Mouse (Mus musculus) limb, embryonic 12.5 days (tissue): Measurements from ENCODE around the gene E2f8. TPM values are rescaled to one million over a fixed set of nuclear protein-coding genes. Genes with fewer than 3 reads are reported as not detected.

Experiments used
- ATAC-seq: fragments of 200-750 bp; cut with Nextera tagmentation; 2 replicates; pipeline ENCODE4 v1.8.0; 2017; ENCODE audit warnings: low read depth, moderate TSS enrichment; ENCODE audit not compliant: insufficient number of reproducible peaks, insufficient read depth, low FRiP score, low TSS enrichment
- H3K27ac ChIP-seq: fragments of 300-500 bp; sonication (generic); 2 replicates; pipeline ENCODE4 v1.5.1; 2016; ENCODE audit warnings: mild to moderate bottlenecking, moderate library complexity
- H3K27me3 ChIP-seq: fragments of 300-500 bp; sonication (generic); 2 replicates; pipeline ENCODE4 v1.6.1; 2016; ENCODE audit warnings: mild to moderate bottlenecking, moderate library complexity
- H3K36me3 ChIP-seq: fragments of 300-500 bp; sonication (generic); 2 replicates; pipeline ENCODE4 v1.6.1; 2016; ENCODE audit warnings: mild to moderate bottlenecking, moderate library complexity
- H3K4me1 ChIP-seq: fragments of 300-500 bp; sonication (generic); replicated peaks from 2 replicates; pipeline ENCODE4 v1.6.1; 2016
- H3K4me2 ChIP-seq: fragments of 300-500 bp; sonication (generic); 2 replicates; pipeline ENCODE4 v1.6.1; 2016; ENCODE audit warnings: mild to moderate bottlenecking, moderate library complexity
- H3K4me3 ChIP-seq: fragments of 300-500 bp; sonication (generic); replicated peaks from 2 replicates; pipeline ENCODE4 v1.5.1; 2016; ENCODE audit warnings: mild to moderate bottlenecking
- H3K9ac ChIP-seq: fragments of 300-500 bp; sonication (generic); replicated peaks from 2 replicates; pipeline ENCODE4 v1.6.1; 2016; ENCODE audit warnings: mild to moderate bottlenecking, moderate library complexity
- H3K9me3 ChIP-seq: fragments of 300-500 bp; sonication (generic); 2 replicates; pipeline ENCODE4 v1.6.1; 2016; ENCODE audit warnings: mild to moderate bottlenecking, moderate library complexity
- WGBS: fragments of 180-500 bp; shearing (Covaris S2); methylation state at CpG from one replicate; pipeline ENCODE4 v1.1.7; 2016; 5-methylcytosine and 5-hydroxymethylcytosine counted together
- polyA plus RNA-seq: library from polyadenylated mRNA; unstranded; fragments of >200 nt; fragmentation: Nextera tagmentation; extraction: Ambion mirVana; gene quantifications from 2 replicates; pipeline ENCODE4 v1.2.1, GENCODE M21; 2016

The E2f8 gene
- polyA plus RNA-seq, 1 experiment from 2014 or later: 13.7 TPM

DNA sequence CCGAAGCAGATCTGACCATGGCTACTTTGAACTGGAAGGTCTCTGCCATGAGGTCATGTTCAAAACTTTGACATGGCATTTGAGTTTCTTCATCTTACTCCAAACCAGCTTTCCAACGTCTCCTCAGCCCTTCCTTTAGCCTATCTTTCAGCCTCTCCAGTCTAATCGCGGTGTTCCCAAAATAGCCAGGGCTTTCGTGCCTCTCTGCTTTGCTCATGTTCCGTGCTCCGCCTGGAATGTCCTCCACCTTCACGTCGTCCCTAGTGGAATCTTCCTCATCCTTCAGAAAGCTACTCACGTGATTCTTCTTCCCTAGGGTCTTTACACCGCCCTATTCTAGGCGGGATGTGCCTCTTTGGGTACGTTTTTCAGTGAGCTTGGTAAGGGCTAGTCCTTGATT is 27.9 kb downstream of the E2f8 start:
- Histone ChIP-seq H3K36me3 (no peaks in the 10 kb centered on the region), H3K4me2 (no peak overlapping the region), H3K9me3 (no peaks in the 10 kb centered on the region), H3K9ac (no peak overlapping the region), H3K27ac (no peak overlapping the region), H3K4me3 (no peak overlapping the region), H3K27me3 (no peaks in the 10 kb centered on the region), H3K4me1 (no peaks in the 10 kb centered on the region)
- 88% methylated on average over 13 of the region's 13 CpGs for WGBS
- ATAC-seq: no peak

GRCm38 (mm10) chr7:48851529-48852104 is 29.8 kb downstream of the E2f8 start:
- Histone ChIP-seq H3K9me3 (no peaks in the 10 kb centered on the region), H3K27ac (no peak overlapping the region), H3K36me3 (no peaks in the 10 kb centered on the region), H3K27me3 (no peaks in the 10 kb centered on the region), H3K4me3 (no peak overlapping the region), H3K4me2 (no peak overlapping the region), H3K9ac (no peak overlapping the region), H3K4me1 (peaks cover 6% of the 10 kb centered on the region; the same call in 1 of the 2 replicates)
- WGBS: 85% methylated on average over 6 of the region's 6 CpGs
- ATAC-seq: no peak

DNA sequence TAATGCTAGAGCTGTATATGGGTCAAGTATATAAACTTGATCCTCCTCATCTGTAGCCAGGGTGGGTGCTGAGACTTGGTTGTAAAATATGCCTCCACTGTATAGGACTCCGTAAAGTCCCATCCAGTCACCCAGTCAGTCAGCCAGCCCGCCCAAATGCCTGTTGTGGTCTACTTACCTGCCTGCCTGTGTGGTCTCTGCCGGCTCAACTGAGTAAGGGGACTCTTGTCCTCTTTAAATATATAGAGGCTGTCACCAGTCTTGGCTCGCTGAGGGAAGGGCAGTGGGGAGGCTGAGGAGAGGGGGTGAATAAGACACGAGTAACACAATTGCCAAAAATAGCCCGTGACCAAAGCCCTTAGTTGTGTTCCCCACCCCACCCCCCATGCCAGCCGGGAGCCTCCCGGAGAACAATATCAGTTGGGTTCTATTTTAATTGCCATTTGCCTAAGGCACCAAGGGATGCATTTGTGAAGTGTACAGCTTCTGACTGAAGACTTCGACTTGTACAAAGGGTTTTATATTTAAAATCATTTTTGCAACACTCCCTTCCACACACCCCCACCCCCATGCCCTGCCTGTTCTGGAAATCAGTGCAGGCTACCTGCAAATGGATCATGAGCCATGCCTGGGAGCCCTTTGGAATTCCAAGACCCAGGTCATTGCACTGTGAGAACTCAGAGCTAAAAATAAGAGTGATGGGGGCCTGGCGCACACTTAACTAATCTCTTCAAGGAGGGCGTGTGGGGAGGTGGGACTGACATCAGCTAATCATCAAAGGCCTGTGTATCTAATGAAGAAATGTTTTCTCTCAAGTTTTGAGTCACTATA is 33.4 kb downstream of the E2f8 start, which contains the start of gene Csrp3:
TSS of gene Csrp3 (minus strand) at position 214 of the 831 bp plus-strand sequence.
- 59% methylated on average over 11 of the region's 11 CpGs for WGBS
- Histone ChIP-seq H3K4me1 (peaks cover 16% of the 10 kb centered on the region; the same call in 1 of the 2 replicates), H3K9me3 (no peaks in the 10 kb centered on the region), H3K36me3 (no peaks in the 10 kb centered on the region), H3K27me3 (no peaks in the 10 kb centered on the region), H3K4me3 (no peak within 1 kb of the TSS), H3K4me2 (no peak within 1 kb of the TSS), H3K9ac (no peak within 1 kb of the TSS), H3K27ac (no peak within 1 kb of the TSS)
- ATAC-seq: no peak

DNA sequence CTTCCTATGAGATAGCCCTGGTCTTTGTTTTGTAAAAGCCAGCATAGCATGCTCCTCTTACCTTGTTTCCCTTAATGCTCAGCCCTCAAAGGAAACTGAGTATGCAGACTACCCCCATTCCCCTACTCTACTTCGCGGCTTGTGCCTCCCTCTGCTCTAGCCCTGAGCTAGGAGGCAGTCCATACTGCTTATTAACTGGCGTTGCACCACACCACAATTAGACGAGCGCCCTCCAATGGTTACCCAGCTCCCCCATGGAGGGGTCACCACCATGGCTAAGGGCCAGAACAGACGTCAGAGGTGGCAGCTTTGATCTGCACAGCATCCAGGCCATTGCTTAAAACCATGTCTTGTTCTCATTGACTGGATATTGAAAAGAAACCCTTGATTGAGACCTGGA is 34.6 kb downstream of the E2f8 start:
- Histone ChIP-seq H3K27me3 (no peaks in the 10 kb centered on the region), H3K9ac (no peak overlapping the region), H3K4me3 (no peak overlapping the region), H3K9me3 (no peaks in the 10 kb centered on the region), H3K4me1 (peaks cover 16% of the 10 kb centered on the region; the same call in 1 of the 2 replicates), H3K36me3 (no peaks in the 10 kb centered on the region), H3K4me2 (no peak overlapping the region), H3K27ac (no peak overlapping the region)
- ATAC-seq: no peak
- 53% methylated on average over 6 of the region's 6 CpGs for WGBS

GRCm38 (mm10) chr7:48845213-48845973 is 36.0 kb downstream of the E2f8 start:
- peaks cover 16% of the 10 kb centered on the region; the same call in 1 of the 2 replicates for H3K4me1 ChIP-seq
- no peak overlapping the region for H3K9ac ChIP-seq
- no peaks in the 10 kb centered on the region for H3K9me3 ChIP-seq
- WGBS: 59% methylated on average over 12 of the region's 12 CpGs
- peak overlapping the region; percentile 74 for H3K27ac ChIP-seq
- peak; percentile 67; the same call in 1 of the 2 replicates for ATAC-seq
- no peaks in the 10 kb centered on the region for H3K36me3 ChIP-seq
- no peak overlapping the region for H3K4me3 ChIP-seq
- H3K4me2 ChIP-seq: no peak overlapping the region
- H3K27me3 ChIP-seq: no peaks in the 10 kb centered on the region

GRCm38 (mm10) chr7:48843541-48843940 is 37.9 kb downstream of the E2f8 start:
- H3K4me3 ChIP-seq: no peak overlapping the region
- no peak overlapping the region for H3K4me2 ChIP-seq
- no peak overlapping the region for H3K27ac ChIP-seq
- no peaks in the 10 kb centered on the region for H3K27me3 ChIP-seq
- no peak for ATAC-seq
- WGBS: 92% methylated on average over 5 of the region's 5 CpGs
- H3K9ac ChIP-seq: no peak overlapping the region
- peaks cover 16% of the 10 kb centered on the region; the same call in 1 of the 2 replicates for H3K4me1 ChIP-seq
- no peaks in the 10 kb centered on the region for H3K36me3 ChIP-seq
- H3K9me3 ChIP-seq: no peaks in the 10 kb centered on the region

GRCm38 (mm10) chr7:48842353-48842752 is 39.0 kb downstream of the E2f8 start:
- no peak for ATAC-seq
- H3K9me3 ChIP-seq: no peaks in the 10 kb centered on the region
- H3K4me2 ChIP-seq: no peak overlapping the region
- no peaks in the 10 kb centered on the region for H3K36me3 ChIP-seq
- H3K27ac ChIP-seq: no peak overlapping the region
- peaks cover 10% of the 10 kb centered on the region; the same call in 1 of the 2 replicates for H3K4me1 ChIP-seq
- 89% methylated on average over 3 of the region's 3 CpGs for WGBS
- no peak overlapping the region for H3K4me3 ChIP-seq
- no peaks in the 10 kb centered on the region for H3K27me3 ChIP-seq
- H3K9ac ChIP-seq: no peak overlapping the region

- no peak overlapping the region for H3K4me3 ChIP-seq
- H3K4me2 ChIP-seq: no peak overlapping the region
- no peak for ATAC-seq
- H3K36me3 ChIP-seq: no peaks in the 10 kb centered on the region
- H3K27ac ChIP-seq: no peak overlapping the region
- peaks cover 10% of the 10 kb centered on the region; the same call in 1 of the 2 replicates for H3K4me1 ChIP-seq
- H3K27me3 ChIP-seq: no peaks in the 10 kb centered on the region
- 71% methylated on average over 4 of the region's 4 CpGs for WGBS
- H3K9me3 ChIP-seq: no peaks in the 10 kb centered on the region
- no peak overlapping the region for H3K9ac ChIP-seq
These were observed 39.9 kb downstream of the E2f8 start for GRCm38 (mm10) chr7:48841538-48841937.

- Histone ChIP-seq H3K4me3 (no peak overlapping the region), H3K36me3 (no peaks in the 10 kb centered on the region), H3K9ac (no peak overlapping the region), H3K27me3 (no peaks in the 10 kb centered on the region), H3K27ac (no peak overlapping the region), H3K9me3 (no peaks in the 10 kb centered on the region), H3K4me1 (peaks cover 8% of the 10 kb centered on the region; the same call in 1 of the 2 replicates), H3K4me2 (no peak overlapping the region)
- 66% methylated on average over 2 of the region's 2 CpGs for WGBS
- no peak for ATAC-seq
These were observed 40.9 kb downstream of the E2f8 start for GRCm38 (mm10) chr7:48840545-48840944.

GRCm38 (mm10) chr7:48838434-48838833 is 43.0 kb downstream of the E2f8 start:
- no peak overlapping the region for H3K27ac ChIP-seq
- no peak overlapping the region for H3K4me2 ChIP-seq
- H3K4me3 ChIP-seq: no peak overlapping the region
- no peaks in the 10 kb centered on the region for H3K27me3 ChIP-seq
- 72% methylated on average over 2 of the region's 2 CpGs for WGBS
- H3K9me3 ChIP-seq: no peaks in the 10 kb centered on the region
- H3K4me1 ChIP-seq: no peaks in the 10 kb centered on the region
- H3K36me3 ChIP-seq: no peaks in the 10 kb centered on the region
- no peak for ATAC-seq
- H3K9ac ChIP-seq: no peak overlapping the region

GRCm38 (mm10) chr7:48836949-48837348 is 44.4 kb downstream of the E2f8 start:
- no peak overlapping the region for H3K4me3 ChIP-seq
- 74% methylated on average over 6 of the region's 6 CpGs for WGBS
- H3K27ac ChIP-seq: no peak overlapping the region
- no peaks in the 10 kb centered on the region for H3K9me3 ChIP-seq
- H3K36me3 ChIP-seq: no peaks in the 10 kb centered on the region
- no peak for ATAC-seq
- H3K4me1 ChIP-seq: no peaks in the 10 kb centered on the region
- H3K4me2 ChIP-seq: no peak overlapping the region
- no peak overlapping the region for H3K9ac ChIP-seq
- H3K27me3 ChIP-seq: no peaks in the 10 kb centered on the region
